Mouse (Mus musculus): ENCODE measurements around the gene Zfp78.

The Zfp78 gene

DNA sequence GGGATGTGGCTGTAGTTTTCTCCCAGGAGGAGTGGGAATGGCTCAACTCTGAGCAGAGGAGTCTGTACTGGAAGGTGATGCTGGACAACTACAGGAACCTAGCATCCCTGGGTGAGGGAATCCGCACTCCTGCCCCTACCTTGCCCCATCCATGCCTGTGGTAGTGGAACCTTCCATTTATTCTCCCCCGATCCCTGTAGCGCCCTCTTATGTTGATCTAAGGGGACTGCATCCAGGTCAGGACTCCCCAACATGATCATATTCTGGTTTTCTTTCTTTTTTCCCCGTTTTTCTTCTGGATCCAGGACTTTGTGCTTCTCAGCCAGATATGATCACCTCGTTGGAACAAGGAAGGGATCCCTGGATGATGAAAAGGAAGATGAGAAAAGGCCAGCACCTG lies 26.4 kb downstream of the Zfp78 start:
- no peak for DNase-seq

DNA sequence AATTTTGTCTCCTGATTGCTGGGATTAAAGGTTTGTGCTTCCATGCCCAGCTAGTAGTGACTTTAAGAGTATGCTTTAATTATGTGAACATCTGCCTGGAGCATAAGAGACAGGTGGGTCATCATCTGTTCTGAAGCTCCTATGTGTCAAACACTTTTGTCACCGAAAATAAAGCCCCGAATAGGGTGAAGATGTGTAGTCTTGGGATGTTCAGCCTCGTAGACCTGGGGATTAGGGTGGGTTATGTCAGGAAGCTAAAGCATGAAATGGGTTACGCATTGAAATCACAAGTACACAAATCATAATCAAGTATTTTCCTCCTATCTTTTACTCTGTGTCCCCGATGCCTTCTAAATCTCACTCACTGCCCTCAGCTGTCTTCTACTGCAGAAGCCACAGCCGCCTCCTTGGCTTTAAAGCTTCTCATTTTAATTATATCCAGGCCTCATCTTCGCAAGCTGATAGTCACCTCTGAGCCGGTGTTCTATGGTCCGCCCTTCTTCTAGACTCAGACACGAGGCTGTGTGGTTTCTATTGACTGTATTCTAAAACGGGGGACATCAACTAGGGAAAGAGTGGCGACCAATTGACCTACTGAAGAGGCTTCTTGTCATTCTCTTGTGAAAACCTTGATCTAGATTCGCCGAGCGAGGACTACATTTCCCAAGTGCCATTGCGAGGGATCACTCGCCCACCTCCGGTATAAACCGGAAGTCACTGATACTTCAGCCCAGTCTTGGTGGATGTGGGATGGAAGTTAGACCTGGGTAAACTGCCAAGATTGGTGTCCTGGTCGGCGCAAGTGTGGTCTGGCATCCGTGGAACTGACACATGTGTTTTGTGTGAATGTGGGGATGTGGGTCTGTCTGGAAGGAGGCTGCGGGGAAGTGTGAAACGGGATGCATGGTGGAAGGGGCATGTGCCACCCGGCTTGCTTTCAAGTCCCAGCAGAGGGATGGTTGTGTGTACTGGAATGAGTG lies 35.2 kb downstream of the Zfp78 start, which contains the start of gene Smim17:
Gene Smim17, plus strand, starts transcription at position 720 of the 980 bp plus-strand sequence.
- peak; percentile 80 for DNase-seq

DNA sequence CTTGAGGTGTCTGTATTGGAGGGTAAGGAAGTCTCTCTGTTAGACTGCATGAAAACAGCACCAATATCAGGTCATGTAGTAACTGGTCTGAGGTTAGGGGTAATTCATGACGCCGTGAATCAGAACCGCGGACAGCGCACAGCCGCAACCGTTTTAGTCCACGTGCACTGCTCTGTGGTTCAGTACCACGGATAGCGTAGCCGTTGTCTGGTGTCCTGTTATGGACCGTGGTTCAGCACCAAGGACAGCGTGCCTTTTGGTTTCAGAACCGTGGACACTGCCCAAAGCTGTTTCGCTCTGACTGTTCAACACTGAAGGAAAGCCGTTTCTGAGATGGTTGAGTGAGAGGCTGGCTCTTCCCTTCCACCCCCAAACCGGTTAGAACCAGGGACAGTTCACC lies 47.0 kb downstream of the Zfp78 start, which contains the start of gene Gm20715:
Gene Gm20715, plus strand, starts transcription at position 235 of the 400 bp plus-strand sequence.
- peak; percentile 96 for DNase-seq

DNA sequence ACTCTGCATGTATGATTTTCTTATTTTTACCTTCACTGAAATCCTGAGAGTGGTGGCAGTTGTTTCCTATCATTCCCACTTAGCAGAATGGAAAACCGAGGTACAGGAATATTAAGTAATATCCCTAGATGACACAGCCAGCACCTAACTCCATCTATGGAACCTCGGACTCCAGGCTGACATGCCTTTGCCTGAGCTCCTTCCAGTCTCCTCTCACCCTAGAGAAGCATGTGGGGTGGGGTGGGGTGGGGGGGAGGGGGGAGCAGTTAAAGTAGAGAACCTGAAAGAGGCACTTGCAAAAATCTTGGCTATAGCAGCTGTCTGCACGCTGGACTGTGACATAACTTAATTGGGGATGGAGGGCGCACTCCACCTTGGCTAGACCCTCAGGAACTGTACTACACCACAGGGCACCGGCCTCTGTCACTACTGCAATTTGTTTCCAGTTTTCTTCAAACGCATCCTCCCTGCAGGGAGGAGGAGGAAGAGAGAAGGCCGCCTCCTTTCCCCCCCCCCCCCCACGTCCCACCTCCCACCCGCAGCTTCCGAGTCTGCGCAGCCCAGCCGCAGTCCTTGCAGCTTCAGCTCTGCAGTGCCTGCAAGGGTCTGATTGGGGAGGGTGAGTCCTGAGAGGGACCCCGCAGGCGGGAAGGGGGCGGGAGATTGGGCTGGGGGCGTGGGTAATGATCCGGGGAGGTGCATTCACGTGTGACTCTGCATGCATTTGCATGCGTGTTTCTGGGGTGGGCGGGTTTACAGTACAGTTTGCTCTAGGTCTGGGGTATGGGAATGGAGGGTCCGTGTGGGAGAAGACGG lies 51.8 kb downstream of the Zfp78 start:
- DNase-seq, result no peak

DNA sequence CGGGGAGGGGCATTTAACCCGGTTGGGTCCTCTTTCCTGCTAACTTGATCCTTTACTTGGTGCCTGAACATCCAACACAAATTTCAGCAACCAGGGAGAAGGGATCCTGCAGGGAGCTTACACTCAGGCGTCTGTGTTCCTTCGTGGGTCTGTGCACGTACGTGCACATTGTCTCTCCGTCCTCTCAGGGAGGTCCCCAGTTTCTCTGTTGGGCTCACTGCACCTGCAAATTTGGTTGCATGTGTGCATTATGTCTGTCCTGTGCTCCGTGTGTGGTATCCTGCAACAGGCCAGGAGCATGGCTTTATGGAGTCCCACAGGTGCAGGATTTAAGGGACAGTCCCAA lies 52.3 kb downstream of the Zfp78 start:
- no peak for DNase-seq

DNA sequence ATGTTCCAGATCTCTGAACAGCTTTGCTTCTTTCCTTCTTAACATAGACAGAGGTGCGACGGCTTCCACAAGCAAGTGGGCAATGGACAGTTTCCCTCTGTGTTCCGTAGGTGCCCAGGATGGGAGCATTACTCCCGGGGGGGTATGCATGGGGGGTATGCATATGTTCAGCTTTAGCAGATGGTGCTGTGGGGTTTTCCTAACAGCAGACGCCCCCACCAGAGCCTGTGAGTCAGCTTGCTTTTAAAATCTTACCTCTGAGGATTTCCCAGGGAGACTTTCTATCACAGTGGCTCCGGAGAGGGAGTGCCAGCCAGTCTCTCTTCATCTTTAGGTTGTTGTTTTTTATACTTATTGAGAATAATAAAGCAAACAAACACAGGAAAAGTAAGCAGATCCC lies 56.8 kb downstream of the Zfp78 start:
- no peak for DNase-seq

DNA sequence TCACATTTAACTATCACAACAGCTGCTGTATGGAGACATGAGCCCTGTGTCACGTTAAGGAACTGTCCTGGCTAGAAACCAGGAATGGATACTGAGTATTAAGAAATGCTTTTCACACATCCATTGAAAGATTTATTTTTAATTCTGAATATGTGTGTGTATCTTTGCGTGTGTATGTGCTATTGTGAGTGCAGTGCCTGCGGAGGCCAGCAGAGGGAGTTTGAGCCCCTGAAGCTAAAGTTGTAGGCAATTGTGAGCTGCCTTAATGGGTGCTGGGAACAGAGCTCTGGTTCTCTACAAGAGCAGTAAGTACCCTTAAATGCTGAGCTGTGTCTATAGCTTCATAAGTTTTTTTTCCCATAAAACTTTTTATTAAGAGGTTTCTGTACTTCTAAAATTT lies 66.3 kb downstream of the Zfp78 start:
- no peak for DNase-seq

DNA sequence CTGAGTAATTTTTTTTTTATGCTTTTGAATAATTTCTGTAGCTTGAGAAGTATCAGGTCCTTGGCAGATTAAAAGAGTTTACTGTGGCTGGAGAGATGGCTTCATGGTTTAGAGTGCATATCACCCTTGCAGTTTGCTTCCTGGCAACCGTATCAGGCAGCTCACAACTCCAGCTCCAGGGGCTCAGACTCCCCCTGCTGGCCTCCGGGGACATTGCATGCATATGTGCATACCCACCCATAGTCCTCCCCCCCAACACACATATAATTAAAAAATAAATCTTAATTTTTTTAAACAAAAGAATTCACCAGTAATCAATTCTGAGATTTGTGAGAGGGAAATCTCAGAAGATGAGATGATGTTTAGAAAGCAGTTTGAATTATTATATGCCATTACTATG lies 67.3 kb downstream of the Zfp78 start:
- DNase-seq, result peak; percentile 39

Measured in embryo, embryonic 11 days (tissue).